Mouse (Mus musculus): ENCODE results near the gene Wipf1. TPM values are rescaled to one million over a fixed set of nuclear protein-coding genes. Genes with fewer than 3 reads are reported as not detected.

Wipf1 gene
- polyA plus RNA-seq (2012; ENCODE audit: insufficient read depth, insufficient read length, missing spikeins): 114 and 143 TPM in 2 replicates

DNA sequence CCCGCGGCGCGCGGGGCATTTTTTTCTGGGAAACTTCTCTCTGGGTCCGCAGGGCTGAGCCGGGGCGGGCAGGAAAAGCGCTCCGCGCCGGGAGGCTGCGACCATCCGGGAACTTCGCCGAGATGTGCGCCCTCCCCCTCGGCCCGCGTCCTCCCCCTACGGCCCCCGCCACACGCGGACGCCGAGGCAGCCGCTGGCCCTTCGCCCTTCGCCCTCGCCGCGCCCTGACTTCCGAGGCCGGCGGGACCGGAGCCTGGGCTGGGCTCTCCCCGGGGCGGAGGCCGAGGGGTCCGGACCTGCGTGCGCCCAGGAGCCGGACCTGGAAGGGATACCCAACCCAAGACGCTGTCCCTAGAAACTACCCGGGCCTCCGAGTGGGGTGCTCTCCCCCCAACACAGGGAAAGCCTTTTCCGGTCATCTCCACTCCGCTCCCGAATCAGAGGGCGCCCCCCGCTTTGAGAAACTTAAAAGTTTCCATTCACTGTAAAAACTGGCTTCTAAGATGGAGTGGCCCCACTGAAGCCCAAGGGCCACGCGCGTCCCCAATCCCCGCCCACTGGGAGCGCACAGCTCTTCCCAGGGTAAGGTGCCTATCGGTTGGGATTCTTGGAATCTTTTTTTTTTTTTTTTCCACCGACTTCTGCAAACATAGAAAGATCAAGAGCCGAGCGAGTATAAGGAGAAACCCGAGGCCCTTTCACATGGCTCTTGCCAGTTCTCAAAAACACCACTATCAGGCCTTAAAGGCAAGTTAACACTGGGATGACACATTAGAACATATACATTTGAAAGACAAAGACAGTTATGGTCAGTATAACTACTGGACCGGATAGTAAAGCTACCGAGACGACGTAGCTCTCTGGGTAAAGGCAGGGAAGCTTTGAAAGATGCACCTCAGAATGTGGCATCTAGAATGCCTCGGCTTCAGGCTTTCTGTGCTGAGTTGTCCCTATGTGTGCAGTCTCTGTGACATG, at the start of gene Wipf1:
TSS of gene Wipf1 (minus strand) at position 379 of the 975 bp plus-strand sequence.
- TF ChIP-seq CTCF (IDR thresholded peaks at IDR 0.05; ENCODE audit: low read depth, low read length): no peak
- no peak for TF ChIP-seq POLR2A (IDR thresholded peaks at IDR 0.05; ENCODE audit: borderline replicate concordance, low read depth, low read length)
- Histone ChIP-seq H3K27ac (ENCODE audit: insufficient read depth, low read depth, low read length) (no peak within 1 kb of the TSS), H3K4me1 (ENCODE audit: control insufficient read depth, insufficient read depth, low read length) (peaks cover 20% of the 10 kb centered on the region), H3K4me3 (ENCODE audit: insufficient read depth, low read length) (peak within 1 kb of the TSS; percentile 74)

GRCm38 (mm10) chr2:73579168-73579567, 49.6 kb upstream of the Wipf1 start:
- TF ChIP-seq POLR2A (IDR thresholded peaks at IDR 0.05; ENCODE audit: borderline replicate concordance, low read depth, low read length) (no peak), CTCF (IDR thresholded peaks at IDR 0.05; ENCODE audit: low read depth, low read length) (no peak)
- Histone ChIP-seq H3K4me3 (ENCODE audit: insufficient read depth, low read length) (no peak overlapping the region), H3K4me1 (ENCODE audit: control insufficient read depth, insufficient read depth, low read length) (no peaks in the 10 kb centered on the region), H3K27ac (ENCODE audit: insufficient read depth, low read depth, low read length) (no peak overlapping the region)

GRCm38 (mm10) chr2:73574418-73574817, 44.9 kb upstream of the Wipf1 start:
- no peak overlapping the region for H3K4me3 ChIP-seq (ENCODE audit: insufficient read depth, low read length)
- TF ChIP-seq CTCF (IDR thresholded peaks at IDR 0.05; ENCODE audit: low read depth, low read length): no peak
- no peak for TF ChIP-seq POLR2A (IDR thresholded peaks at IDR 0.05; ENCODE audit: borderline replicate concordance, low read depth, low read length)
- no peaks in the 10 kb centered on the region for H3K4me1 ChIP-seq (ENCODE audit: control insufficient read depth, insufficient read depth, low read length)
- no peak overlapping the region for H3K27ac ChIP-seq (ENCODE audit: insufficient read depth, low read depth, low read length)

DNA sequence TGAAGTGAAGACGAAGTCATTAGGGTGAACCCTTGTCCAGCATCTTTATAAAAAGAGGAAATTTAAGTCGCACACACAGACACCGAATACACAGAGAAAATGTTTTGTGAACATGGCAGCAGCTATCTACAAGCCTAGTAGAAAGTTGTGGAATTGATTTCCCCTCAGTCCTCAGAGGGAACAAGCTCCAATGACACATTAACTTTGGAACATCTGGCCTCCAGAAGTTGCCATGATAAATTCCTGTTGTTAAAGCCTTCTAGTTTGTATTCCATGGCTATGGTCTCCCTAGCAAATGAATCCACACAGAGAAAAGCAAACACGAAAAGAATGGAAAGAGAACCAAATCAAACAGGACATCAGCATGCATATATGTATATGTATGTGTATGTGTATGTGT, 44.0 kb upstream of the Wipf1 start:
- Histone ChIP-seq H3K27ac (ENCODE audit: insufficient read depth, low read depth, low read length) (no peak overlapping the region), H3K4me3 (ENCODE audit: insufficient read depth, low read length) (no peak overlapping the region), H3K4me1 (ENCODE audit: control insufficient read depth, insufficient read depth, low read length) (no peaks in the 10 kb centered on the region)
- no peak for TF ChIP-seq POLR2A (IDR thresholded peaks at IDR 0.05; ENCODE audit: borderline replicate concordance, low read depth, low read length)

DNA sequence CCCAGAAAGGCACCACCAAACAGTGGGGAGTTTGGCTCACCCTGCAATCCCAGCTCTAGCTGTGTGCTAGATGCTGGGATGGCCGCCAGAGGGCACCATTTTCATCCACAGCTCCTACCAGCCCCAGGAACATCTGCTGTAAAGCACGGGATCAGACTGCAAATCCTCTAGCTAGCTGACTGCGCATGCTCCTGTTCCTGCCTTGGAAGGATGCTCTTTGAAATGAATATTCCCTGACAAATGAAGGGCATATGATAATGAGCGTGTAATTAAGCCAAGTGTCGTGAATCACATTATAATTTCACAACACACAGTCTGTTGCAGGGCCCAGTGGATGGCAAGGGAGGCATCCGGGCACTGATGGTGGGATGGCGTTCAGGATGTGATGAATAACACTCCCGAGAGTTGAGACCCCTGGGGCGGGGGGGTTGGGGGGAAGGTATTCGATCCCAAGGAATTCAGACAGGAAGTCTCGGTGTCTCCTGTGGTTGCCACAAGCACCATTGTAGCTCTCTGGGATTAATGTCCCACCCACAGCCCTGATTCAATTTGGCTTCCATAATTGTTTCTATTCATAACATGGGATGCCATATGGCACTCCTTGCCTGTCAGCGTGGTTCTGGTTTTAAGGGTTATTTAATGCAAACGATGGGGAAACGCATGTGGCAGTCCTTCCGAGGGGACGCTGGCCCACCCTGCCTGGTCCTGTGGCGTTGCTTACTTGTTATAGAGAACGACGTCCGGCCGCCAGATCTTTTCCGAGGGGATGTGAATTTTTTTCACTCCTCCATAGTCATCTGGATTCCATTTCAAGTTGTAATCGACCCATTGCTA, 43.2 kb upstream of the Wipf1 start:
- no peak overlapping the region for H3K4me3 ChIP-seq (ENCODE audit: insufficient read depth, low read length)
- TF ChIP-seq POLR2A (IDR thresholded peaks at IDR 0.05; ENCODE audit: borderline replicate concordance, low read depth, low read length) (no peak), CTCF (IDR thresholded peaks at IDR 0.05; ENCODE audit: low read depth, low read length) (peak; percentile 66)
- H3K27ac ChIP-seq (ENCODE audit: insufficient read depth, low read depth, low read length): no peak overlapping the region
- H3K4me1 ChIP-seq (ENCODE audit: control insufficient read depth, insufficient read depth, low read length): no peaks in the 10 kb centered on the region

- H3K27ac ChIP-seq (ENCODE audit: insufficient read depth, low read depth, low read length): no peak overlapping the region
- TF ChIP-seq CTCF (IDR thresholded peaks at IDR 0.05; ENCODE audit: low read depth, low read length): no peak
- TF ChIP-seq POLR2A (IDR thresholded peaks at IDR 0.05; ENCODE audit: borderline replicate concordance, low read depth, low read length): no peak
- H3K4me3 ChIP-seq (ENCODE audit: insufficient read depth, low read length): no peak overlapping the region
- H3K4me1 ChIP-seq (ENCODE audit: control insufficient read depth, insufficient read depth, low read length): no peaks in the 10 kb centered on the region
Measured at GRCm38 (mm10) chr2:73571901-73572300, 42.4 kb upstream of the Wipf1 start.

GRCm38 (mm10) chr2:73571304-73571703, 41.8 kb upstream of the Wipf1 start:
- no peaks in the 10 kb centered on the region for H3K4me1 ChIP-seq (ENCODE audit: control insufficient read depth, insufficient read depth, low read length)
- H3K4me3 ChIP-seq (ENCODE audit: insufficient read depth, low read length): no peak overlapping the region
- no peak overlapping the region for H3K27ac ChIP-seq (ENCODE audit: insufficient read depth, low read depth, low read length)
- no peak for TF ChIP-seq CTCF (IDR thresholded peaks at IDR 0.05; ENCODE audit: low read depth, low read length)
- no peak for TF ChIP-seq POLR2A (IDR thresholded peaks at IDR 0.05; ENCODE audit: borderline replicate concordance, low read depth, low read length)

- peak overlapping the region; percentile 9; the same call in 1 of the 2 replicates for H3K4me3 ChIP-seq (ENCODE audit: insufficient read depth, low read length)
- no peak overlapping the region for H3K27ac ChIP-seq (ENCODE audit: insufficient read depth, low read depth, low read length)
- TF ChIP-seq CTCF (IDR thresholded peaks at IDR 0.05; ENCODE audit: low read depth, low read length) (peak; percentile 56), POLR2A (IDR thresholded peaks at IDR 0.05; ENCODE audit: borderline replicate concordance, low read depth, low read length) (no peak)
- no peaks in the 10 kb centered on the region for H3K4me1 ChIP-seq (ENCODE audit: control insufficient read depth, insufficient read depth, low read length)
Measured at GRCm38 (mm10) chr2:73566989-73567605, 37.6 kb upstream of the Wipf1 start.

- H3K4me1 ChIP-seq (ENCODE audit: control insufficient read depth, insufficient read depth, low read length): no peaks in the 10 kb centered on the region
- no peak for TF ChIP-seq POLR2A (IDR thresholded peaks at IDR 0.05; ENCODE audit: borderline replicate concordance, low read depth, low read length)
- peak; percentile 88 for TF ChIP-seq CTCF (IDR thresholded peaks at IDR 0.05; ENCODE audit: low read depth, low read length)
- H3K27ac ChIP-seq (ENCODE audit: insufficient read depth, low read depth, low read length): no peak overlapping the region
- H3K4me3 ChIP-seq (ENCODE audit: insufficient read depth, low read length): no peak overlapping the region
Measured at GRCm38 (mm10) chr2:73566162-73566561, 36.6 kb upstream of the Wipf1 start.
